Mouse (Mus musculus) ES-E14 (cell line): ENCODE results near the gene Clint1. TPM values are rescaled to one million over a fixed set of nuclear protein-coding genes. Genes with fewer than 3 reads are reported as not detected.

Source experiments
- DNase-seq: peaks from one replicate; pipeline ENCODE4 v3.0.0-alpha.2; 2013; ENCODE audit warnings: low read depth, low spot score
- H3K27ac ChIP-seq: 2 replicates; pipeline ENCODE4 v1.5.1; 2012; ENCODE audit warnings: low read depth, mild to moderate bottlenecking, low read length, moderate library complexity, mixed read lengths; ENCODE audit not compliant: poor library complexity, insufficient read depth, severe bottlenecking
- H3K36me3 ChIP-seq: 2 replicates; pipeline ENCODE4 v1.6.1; 2012; ENCODE audit warnings: mild to moderate bottlenecking, low read length, moderate library complexity, mixed read lengths; ENCODE audit not compliant: control insufficient read depth, poor library complexity, insufficient read depth, severe bottlenecking
- H3K4me1 ChIP-seq, 2 experiments: fragments of 150-350 bp in 1 of 2; sonication (generic) in 1 of 2; 2 replicates each; pipeline ENCODE4 v1.6.1; 2012; ENCODE audit warnings: low read length in 2 of 2, mild to moderate bottlenecking in 1 of 2, mixed read lengths in 1 of 2; ENCODE audit not compliant: control insufficient read depth in 2 of 2, insufficient read depth in 2 of 2, poor library complexity in 1 of 2
- H3K4me3 ChIP-seq, 2 experiments: fragments of 150-350 bp in 1 of 2; sonication (generic) in 1 of 2; 2 replicates each; pipeline ENCODE4 v1.5.1; 2012; ENCODE audit warnings: low read length in 2 of 2, low read depth in 1 of 2, mild to moderate bottlenecking in 1 of 2, mixed read lengths in 1 of 2; ENCODE audit not compliant: insufficient read depth in 1 of 2, poor library complexity in 1 of 2, severe bottlenecking in 1 of 2
- H3K9ac ChIP-seq: 2 replicates; pipeline ENCODE4 v1.6.1; 2012; ENCODE audit warnings: low read depth, mild to moderate bottlenecking, low read length, mixed read lengths; ENCODE audit not compliant: poor library complexity, insufficient read depth, severe bottlenecking
- H3K9me3 ChIP-seq: fragments of 150-350 bp; sonication (generic); 2 replicates; pipeline ENCODE4 v1.6.1; 2012; ENCODE audit warnings: low read depth, mild to moderate bottlenecking, low read length; ENCODE audit not compliant: control insufficient read depth, insufficient read depth
- CHD2 ChIP-seq: IDR thresholded peaks from 2 replicates; pipeline ENCODE4 v1.6.1; 2014; ENCODE audit warnings: mild to moderate bottlenecking, low read depth, low read length, inconsistent platforms
- HCFC1 ChIP-seq: IDR thresholded peaks from 2 replicates; pipeline ENCODE4 v1.6.1; 2012; ENCODE audit warnings: low read length, inconsistent platforms, borderline replicate concordance; ENCODE audit not compliant: insufficient read depth
- MAFK ChIP-seq: IDR thresholded peaks from 2 replicates; pipeline ENCODE4 v1.6.1; 2014; ENCODE audit warnings: mild to moderate bottlenecking, low read depth, low read length, inconsistent platforms; ENCODE audit not compliant: insufficient read depth
- ZC3H11A ChIP-seq: IDR thresholded peaks from 2 replicates; pipeline ENCODE4 v1.6.1; 2012; ENCODE audit warnings: low read depth, mild to moderate bottlenecking, inconsistent platforms, low read length, borderline replicate concordance
- ZNF384 ChIP-seq: IDR thresholded peaks from 2 replicates; pipeline ENCODE4 v1.6.1; 2012; ENCODE audit warnings: low read depth, low read length, inconsistent platforms
- in situ Hi-C, 2 experiments: fragments of 600-800 bp; cut with MboI; formaldehyde crosslinking; loops; one replicate each; pipeline ENCODE4 v1.15.1; 2025; ENCODE audit warnings: low sequenced_read_pairs in 2 of 2, inconsistent platforms in 1 of 2; ENCODE audit not compliant: unreplicated experiment in 2 of 2
- total RNA-seq: library from RNA; depleted of rRNA; stranded (reverse); fragments of 300-350 nt; gene quantifications from 2 replicates; pipeline ENCODE4 v1.2.3, GENCODE M21; 2012

Gene Clint1
- total RNA-seq, 1 experiment, result 40.7 TPM

DNA sequence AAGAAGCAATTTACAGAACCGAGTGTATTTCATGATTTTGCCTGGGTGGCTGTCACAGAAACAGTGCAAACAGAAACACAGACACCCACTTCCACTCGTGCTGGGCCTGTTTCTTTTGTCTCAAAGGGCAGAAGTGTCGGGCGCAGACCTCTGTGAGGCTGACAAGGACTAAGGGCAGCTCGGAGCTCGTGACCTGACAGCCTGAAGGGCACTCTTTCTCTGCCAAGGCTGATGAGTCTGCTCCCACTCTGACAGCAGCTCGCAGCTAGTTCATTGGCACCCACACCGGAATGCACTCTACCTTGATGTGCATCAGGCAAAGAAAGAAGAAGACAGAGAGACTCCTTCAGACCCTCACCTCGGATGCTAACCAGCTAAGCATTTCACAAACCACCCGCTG lies 77.7 kb downstream of the Clint1 start:
- Histone ChIP-seq H3K9me3 (no peaks in the 10 kb centered on the region), H3K9ac (no peak overlapping the region), H3K36me3 (peaks cover 12% of the 10 kb centered on the region; the same call in 1 of the 2 replicates), H3K4me3 (no peak overlapping the region), H3K4me1 (peaks cover 0 to 3% of the 10 kb centered on the region in 2 experiments; a peak in 1 of 4 replicates), H3K27ac (no peak overlapping the region)
- DNase-seq, result no peak
- no peak for TF ChIP-seq MAFK
- TF ChIP-seq CHD2, result no peak
- no peak for TF ChIP-seq HCFC1
- TF ChIP-seq ZC3H11A, result no peak
- TF ChIP-seq ZNF384, result no peak
- in situ Hi-C loops, result no loop called here

DNA sequence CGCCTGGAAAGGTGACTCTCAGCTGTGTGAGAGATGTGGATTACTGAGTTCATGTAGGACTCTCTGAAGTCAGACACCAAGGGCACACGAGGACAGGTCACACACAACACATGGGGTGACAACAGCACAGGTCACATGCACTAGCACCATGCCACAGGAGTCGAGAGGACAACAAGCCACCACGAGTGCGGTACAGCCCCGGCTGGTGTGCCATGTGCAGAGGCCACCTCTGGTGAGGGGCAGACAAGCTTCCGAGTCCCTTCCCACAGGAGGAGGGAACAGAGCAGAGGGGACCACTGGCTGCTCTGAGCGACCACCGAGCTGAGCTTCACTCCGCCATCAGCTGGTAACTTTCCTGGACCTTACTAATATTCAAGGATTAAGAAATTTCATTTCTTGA lies 80.9 kb downstream of the Clint1 start:
- Histone ChIP-seq H3K9me3 (no peaks in the 10 kb centered on the region), H3K36me3 (peaks cover 14% of the 10 kb centered on the region; the same call in 1 of the 2 replicates), H3K4me1 (peaks cover 0 to 3% of the 10 kb centered on the region in 2 experiments; a peak in 1 of 4 replicates), H3K9ac (no peak overlapping the region), H3K27ac (no peak overlapping the region), H3K4me3 (no peak overlapping the region)
- TF ChIP-seq ZNF384 (no peak), MAFK (no peak), ZC3H11A (no peak), CHD2 (no peak), HCFC1 (no peak)
- in situ Hi-C loops, result no loop called here
- DNase-seq, result no peak

DNA sequence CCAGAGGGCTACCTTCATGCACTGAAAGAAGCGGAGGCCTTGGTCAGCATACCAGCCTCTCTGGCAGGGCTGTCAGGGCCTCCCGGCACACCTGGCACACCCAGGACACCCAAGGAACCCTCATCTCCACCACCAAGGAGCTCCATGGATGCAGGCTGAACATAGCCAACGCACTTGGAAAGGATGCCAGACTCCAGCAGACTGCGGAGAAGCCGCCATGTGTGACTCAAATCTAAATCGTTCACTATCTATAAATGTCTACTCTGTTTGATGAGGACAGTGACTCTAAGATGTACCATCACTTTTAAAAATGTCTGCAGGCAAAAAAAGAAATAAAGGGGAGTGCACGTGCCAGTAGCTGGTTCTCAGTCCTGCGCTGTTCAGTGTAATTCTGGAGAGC lies 85.6 kb downstream of the Clint1 start:
- in situ Hi-C loops, result no loop called here

DNA sequence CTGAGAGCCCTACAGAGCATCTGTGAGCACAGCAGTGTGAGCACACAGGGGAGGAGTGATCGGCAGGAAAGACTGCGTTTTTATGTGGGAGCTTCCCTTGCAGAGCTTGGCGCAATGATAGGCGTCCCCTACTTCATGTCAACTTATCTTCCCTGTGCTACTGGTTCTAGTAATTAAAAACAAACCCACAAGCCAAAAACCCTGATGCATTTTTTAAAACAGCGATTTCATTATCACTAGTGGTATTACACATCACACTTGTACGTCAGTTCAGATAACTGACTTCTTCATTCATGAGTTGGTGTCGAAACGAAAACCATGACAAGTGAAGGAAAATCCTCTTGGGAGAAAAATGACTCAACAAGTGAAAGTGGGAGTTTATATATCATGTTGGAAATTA lies 87.1 kb downstream of the Clint1 start:
- no peak for DNase-seq
- Histone ChIP-seq H3K36me3 (peaks cover 3% of the 10 kb centered on the region; the same call in 1 of the 2 replicates), H3K9ac (no peak overlapping the region), H3K4me1 (peaks cover 0 to 3% of the 10 kb centered on the region in 2 experiments; a peak in 1 of 4 replicates), H3K27ac (no peak overlapping the region), H3K9me3 (no peaks in the 10 kb centered on the region), H3K4me3 (no peak overlapping the region)
- TF ChIP-seq MAFK (no peak), HCFC1 (no peak), ZNF384 (no peak), CHD2 (no peak), ZC3H11A (no peak)
- in situ Hi-C loops, result no loop called here

More for the DNA sequence above, 85.6 kb downstream of the Clint1 start:
- H3K36me3 ChIP-seq, result peaks cover 15% of the 10 kb centered on the region; the same call in 1 of the 2 replicates
- no peak overlapping the region for H3K27ac ChIP-seq
- DNase-seq, result no peak
- TF ChIP-seq ZNF384, result no peak
- no peak for TF ChIP-seq CHD2
- TF ChIP-seq MAFK, result no peak
- H3K4me1 ChIP-seq, result peaks cover 0 to 3% of the 10 kb centered on the region in 2 experiments; a peak in 1 of 4 replicates
- no peaks in the 10 kb centered on the region for H3K9me3 ChIP-seq
- no peak overlapping the region for H3K4me3 ChIP-seq
- H3K9ac ChIP-seq, result no peak overlapping the region

DNA sequence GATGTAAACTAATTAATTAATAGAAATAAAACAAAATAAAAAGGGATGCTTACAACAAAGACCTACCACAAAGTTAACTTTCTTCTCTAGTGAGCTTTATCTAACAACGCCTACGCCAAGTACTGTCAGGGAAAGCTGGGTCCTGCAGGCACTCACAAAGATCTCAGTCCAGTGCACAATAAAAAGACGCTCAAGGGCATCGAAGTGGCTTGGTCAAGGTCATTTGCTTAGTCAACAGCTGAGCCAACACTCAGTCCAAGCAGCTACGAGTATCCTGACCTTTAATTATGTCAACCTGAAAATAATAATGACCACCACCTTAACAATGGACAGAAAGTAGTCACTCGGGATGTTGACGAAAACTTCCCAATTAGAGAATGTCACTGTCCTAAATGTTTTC lies 90.4 kb downstream of the Clint1 start:
- no peak for DNase-seq
- TF ChIP-seq MAFK (no peak), CHD2 (no peak), ZNF384 (no peak), HCFC1 (no peak), ZC3H11A (no peak)
- peaks cover 0 to 3% of the 10 kb centered on the region in 2 experiments; a peak in 1 of 4 replicates for H3K4me1 ChIP-seq
- H3K9ac ChIP-seq, result no peak overlapping the region
- H3K27ac ChIP-seq, result no peak overlapping the region
- in situ Hi-C loops, result no loop called here
- H3K9me3 ChIP-seq, result no peaks in the 10 kb centered on the region
- peaks cover 1% of the 10 kb centered on the region; the same call in 1 of the 2 replicates for H3K36me3 ChIP-seq
- no peak overlapping the region for H3K4me3 ChIP-seq
